Mouse (Mus musculus) gastrocnemius, postnatal 25 days (tissue): Measurements from ENCODE around the gene Dpep2nb. TPM values are rescaled to one million over a fixed set of nuclear protein-coding genes. Genes with fewer than 3 reads are reported as not detected.

Source experiments
- DNase-seq: peaks from one replicate; pipeline ENCODE4 v3.0.0; 2022
- microRNA-seq, 2 experiments: library from miRNA; unstranded; fragments of <30 nt; microRNA quantifications; one replicate each; pipeline ENCODE4 v1.2.0; 2021; ENCODE audit warnings: borderline replicate concordance in 2 of 2
- total RNA-seq, 2 experiments: library from RNA; stranded (reverse); gene quantifications; 1 replicate in 1 of 2; 2 replicates in 1 of 2; pipeline ENCODE4 v1.2.3; 2021

The Dpep2nb gene
- total RNA-seq, 2 experiments from 2014 or later: not detected

DNA sequence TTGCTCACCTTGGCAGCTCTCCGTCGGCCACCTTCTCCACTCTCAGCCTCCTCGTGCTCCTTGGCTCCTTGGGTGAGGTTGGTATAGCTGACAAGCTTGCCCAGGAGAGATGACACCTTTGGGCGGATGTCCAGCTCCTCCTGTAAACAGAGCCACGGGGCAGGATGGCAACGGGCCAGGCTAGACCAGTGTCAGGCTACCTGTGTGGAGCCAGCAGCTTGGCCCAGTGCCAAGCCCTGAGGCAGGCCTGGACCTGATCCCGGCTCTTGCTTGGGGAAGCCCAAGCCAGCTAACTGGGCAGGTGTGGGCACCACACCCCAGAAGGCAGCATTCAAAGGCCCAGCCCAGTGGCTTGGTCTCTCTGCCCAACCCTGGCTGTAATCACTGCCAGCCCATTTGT, 46.4 kb downstream of the Dpep2nb start:
- DNase-seq: peak; percentile 72

DNA sequence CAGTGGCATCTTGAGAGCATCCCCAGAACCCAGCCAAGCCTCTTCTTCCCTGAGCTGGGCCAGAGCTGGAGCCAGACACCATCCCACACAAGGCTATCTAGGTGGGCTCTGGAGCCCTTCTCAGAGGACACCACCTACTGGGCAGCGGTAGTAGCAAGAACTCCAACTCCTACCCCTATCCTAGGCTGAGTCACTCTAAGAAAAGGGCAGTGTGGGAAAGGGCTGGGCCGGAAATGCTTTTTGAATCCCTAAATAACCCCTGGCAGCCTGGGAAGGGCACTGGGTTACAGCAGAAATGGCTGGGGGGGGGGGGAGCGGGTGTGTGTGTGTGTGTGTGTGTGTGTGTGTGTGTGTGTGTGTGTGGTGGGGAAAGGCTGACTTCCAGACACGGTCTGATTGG, 48.0 kb downstream of the Dpep2nb start:
- DNase-seq: peak; percentile 48

DNA sequence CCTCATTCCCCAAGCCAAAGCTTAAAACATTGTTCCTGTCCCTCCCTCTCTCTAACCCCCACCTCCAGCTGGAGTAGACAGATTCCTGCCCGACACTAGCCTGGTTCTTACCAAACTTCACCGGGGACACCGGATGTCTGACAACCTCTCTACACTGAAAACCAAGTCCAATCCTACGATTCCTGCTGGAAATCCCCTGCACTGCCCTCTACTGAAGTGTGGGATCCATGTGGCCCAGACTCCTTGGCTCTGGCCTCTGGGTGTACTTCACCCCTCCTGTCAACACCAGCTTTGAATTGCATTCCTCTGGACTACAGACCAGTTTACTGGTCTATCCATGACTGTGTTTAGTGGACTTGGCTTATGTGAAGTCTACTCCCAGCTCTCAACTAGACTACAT, 49.2 kb downstream of the Dpep2nb start:
- no peak for DNase-seq

DNA sequence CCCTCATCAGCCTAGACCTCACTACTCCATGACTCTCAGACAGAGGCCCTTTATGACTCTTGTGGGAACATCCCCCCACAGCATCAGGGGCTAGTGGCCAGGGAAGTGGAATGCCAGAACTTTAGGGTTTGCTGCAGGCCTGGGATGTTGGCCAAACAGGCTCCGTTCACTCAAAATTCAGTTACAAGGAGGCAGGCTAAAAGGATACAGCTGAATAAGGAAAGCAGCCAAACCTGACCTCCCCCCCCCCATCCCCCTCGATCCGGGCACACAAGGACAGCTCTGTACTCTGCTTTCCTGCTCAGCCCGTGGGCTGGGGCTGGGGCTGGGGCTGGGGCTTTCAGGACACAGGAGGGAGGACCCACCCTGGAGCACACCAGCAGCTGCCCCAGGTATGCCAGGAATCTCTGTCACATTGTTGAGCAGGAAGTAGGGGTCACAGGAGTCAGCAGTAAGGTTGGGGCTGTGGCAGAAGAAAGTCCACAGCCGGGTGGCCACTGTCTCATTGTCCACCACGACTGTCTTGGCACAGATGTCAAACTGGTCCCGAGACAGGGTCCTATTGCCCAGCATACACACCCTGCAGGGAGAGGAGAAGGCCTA, 54.6 kb downstream of the Dpep2nb start:
- peak; percentile 59 for DNase-seq

DNA sequence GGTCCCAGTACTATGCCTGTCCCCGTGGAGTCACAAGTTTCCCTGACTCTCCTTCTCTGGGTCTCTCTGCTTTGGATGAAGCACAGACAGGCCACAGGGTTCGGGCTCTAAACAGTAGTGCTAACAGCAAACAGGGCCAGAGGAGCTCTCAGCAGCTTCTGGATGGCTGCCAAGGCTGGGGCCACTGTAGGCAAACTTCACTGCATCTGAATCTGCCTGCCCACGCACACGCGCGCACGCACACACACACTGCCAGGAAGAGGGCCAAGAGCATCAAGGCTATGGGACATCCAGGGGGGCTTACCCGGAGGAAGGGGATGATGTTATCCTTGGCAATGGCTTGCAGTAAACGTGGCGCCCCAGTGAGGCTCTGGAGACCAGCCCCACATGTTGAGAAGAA, 56.4 kb downstream of the Dpep2nb start:
- peak; percentile 6 for DNase-seq

Small RNA genes within 50 kb of the gene (microRNA-seq; reads per million reads assigned to microRNA genes)
- gene Mir7074: 0 reads per million in 2 experiments

Other genes starting within 250 kb of the Dpep2nb start
- 1 to 10 TPM; 5.1 to 6.2 TPM for gene Gfod2, start 247.3 kb downstream of the Dpep2nb start, total RNA-seq
- 10 to 100 TPM; 14.6 to 20.5 TPM for gene Ranbp10, start 178.6 kb downstream of the Dpep2nb start, total RNA-seq
- gene Tsnaxip1, start 178.2 kb downstream of the Dpep2nb start, total RNA-seq: not detected
- 1 to 10 TPM; 1.2 to 1.7 TPM for gene Cenpt, start 152.7 kb downstream of the Dpep2nb start, total RNA-seq
- gene Thap11, start 150.8 kb downstream of the Dpep2nb start, total RNA-seq: 10 to 100 TPM; 19.3 to 19.5 TPM
- 10 to 100 TPM; 47.7 to 79.5 TPM for gene Nutf2, start 145.4 kb downstream of the Dpep2nb start, total RNA-seq
- 10 to 100 TPM; 17.5 to 18.4 TPM for gene Edc4, start 125.1 kb downstream of the Dpep2nb start, total RNA-seq
- not detected for gene Nrn1l, start 112.4 kb downstream of the Dpep2nb start, total RNA-seq
- 10 to 100 TPM in 1 of 2 experiments, 1 to 10 TPM in 1; 10.0 to 10.7 TPM for gene Pskh1, start 105.5 kb downstream of the Dpep2nb start, total RNA-seq
- gene Ctrl, start 72.1 kb downstream of the Dpep2nb start, total RNA-seq: not detected
- 10 to 100 TPM; 19.1 to 22.1 TPM for gene Psmb10, start 67.5 kb downstream of the Dpep2nb start, total RNA-seq
- under 1 TPM; 0.46 to 0.80 TPM for gene Lcat, start 62.6 kb downstream of the Dpep2nb start, total RNA-seq
- gene Slc12a4, start 39.9 kb downstream of the Dpep2nb start, total RNA-seq: 10 to 100 TPM; 11.5 to 14.4 TPM
- not detected for gene Dpep3, start 26.5 kb downstream of the Dpep2nb start, total RNA-seq
- 10 to 100 TPM in 1 of 2 experiments, 1 to 10 TPM in 1; 8.7 to 10.6 TPM for gene Dus2, start 14.6 kb downstream of the Dpep2nb start, total RNA-seq
- gene Ddx28, start 5.9 kb upstream of the Dpep2nb start, total RNA-seq: 1 to 10 TPM; 8.3 to 9.0 TPM
- gene Nfatc3, start 52.9 kb upstream of the Dpep2nb start, total RNA-seq: 10 to 100 TPM; 20.1 to 22.4 TPM
- under 1 TPM in 1 of 2 experiments, not detected in 1; 0.46 TPM for gene Esrp2, start 131.0 kb upstream of the Dpep2nb start, total RNA-seq
- 1 to 10 TPM; 2.9 to 3.8 TPM for gene Pla2g15, start 144.4 kb upstream of the Dpep2nb start, total RNA-seq
- 1 to 10 TPM; 7.9 to 8.6 TPM for gene Slc7a6, start 162.9 kb upstream of the Dpep2nb start, total RNA-seq
- 1 to 10 TPM; 8.6 to 9.3 TPM for gene Slc7a6os, start 205.0 kb upstream of the Dpep2nb start, total RNA-seq
- 10 to 100 TPM; 22.9 to 23.3 TPM for gene Prmt7, start 205.0 kb upstream of the Dpep2nb start, total RNA-seq